Mouse (Mus musculus) kidney, postnatal 14 days (tissue): ENCODE results near the gene Olfr569.

Experiments used
- DNase-seq: peaks from one replicate; pipeline ENCODE4 v3.0.0; 2022; ENCODE audit warnings: mixed read lengths

The Olfr569 gene

DNA sequence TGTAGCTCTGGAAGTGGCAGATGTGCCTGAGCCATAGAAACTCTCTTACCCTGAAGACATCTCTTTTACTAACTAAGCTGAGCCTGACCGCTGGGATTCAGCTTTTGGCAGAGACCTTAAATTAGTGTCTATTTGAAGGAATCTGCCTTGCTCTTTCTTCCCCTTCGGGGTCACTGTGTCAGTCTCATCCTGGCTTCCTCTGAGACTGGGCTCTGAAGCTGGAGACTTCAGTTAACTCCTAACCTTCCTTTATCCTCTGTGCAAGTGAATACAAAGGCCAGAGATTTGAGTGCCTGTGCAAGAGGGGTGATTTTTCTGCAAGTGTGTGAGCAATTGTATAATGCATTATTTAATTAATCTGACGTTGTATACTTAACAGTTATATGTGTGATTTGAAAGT lies at the start of gene Olfr569:
Olfr569 (minus strand) TSS at position 101 of the 400 bp plus-strand sequence.
- DNase-seq: no peak

DNA sequence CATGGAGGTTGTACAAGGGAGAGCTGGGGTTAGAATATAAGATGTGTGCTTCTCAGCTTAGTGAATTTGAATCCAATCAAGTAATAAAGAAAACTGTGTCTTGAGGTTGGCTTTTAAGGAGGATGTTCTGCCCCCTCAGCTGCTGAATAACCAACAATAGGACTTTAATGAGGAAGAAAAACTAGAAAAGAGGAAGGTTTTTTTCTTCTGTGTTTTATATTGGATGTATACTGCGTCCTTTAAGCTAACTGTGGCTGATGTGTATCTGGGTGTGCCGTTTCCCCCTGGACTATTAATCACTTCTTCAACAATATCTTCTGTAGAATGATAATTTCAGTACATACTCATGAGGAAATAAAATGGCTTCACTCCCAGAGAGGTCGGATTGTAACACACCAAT lies 36.4 kb upstream of the Olfr569 start:
- no peak for DNase-seq

DNA sequence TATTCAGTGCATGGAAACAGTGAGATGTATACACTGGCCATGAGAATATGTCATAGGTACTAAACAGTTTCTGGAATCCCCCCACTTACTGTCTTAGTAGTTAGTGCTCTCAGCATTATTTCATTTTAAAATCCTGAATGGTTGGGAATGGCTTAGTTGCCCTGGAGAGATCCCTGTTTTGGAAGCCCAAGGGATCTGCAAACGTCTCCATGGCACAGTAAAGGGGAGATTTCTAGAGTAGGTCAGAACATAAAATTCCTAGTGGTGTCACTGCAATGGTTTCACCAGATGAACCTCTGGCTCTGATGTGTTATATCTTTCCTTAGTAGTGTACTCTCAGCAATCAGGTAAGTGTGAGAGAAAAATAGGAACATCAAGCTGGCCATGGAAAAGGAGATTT lies 33.4 kb upstream of the Olfr569 start, which contains the start of gene Olfr572:
Olfr572 (plus strand) TSS at position 301 of the 400 bp plus-strand sequence.
- DNase-seq: no peak

DNA sequence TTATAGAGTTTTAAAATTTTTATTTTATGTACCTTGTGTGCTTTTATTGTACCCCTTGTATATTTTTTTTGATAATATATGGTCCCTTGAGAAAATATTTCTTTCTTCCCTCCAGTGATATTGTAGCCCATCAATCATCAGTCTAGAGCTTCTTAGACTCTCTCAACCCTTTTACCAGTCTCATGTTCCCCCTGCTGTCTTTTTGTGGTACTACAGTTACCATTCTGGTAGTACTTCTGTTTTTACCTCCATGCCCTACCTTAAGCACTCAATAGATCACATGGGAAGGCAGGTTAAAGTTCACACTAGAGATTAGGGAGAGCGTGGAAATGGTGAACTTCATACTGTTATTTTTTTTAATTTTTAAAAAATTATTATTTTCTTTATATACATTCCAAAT lies 28.9 kb upstream of the Olfr569 start:
- DNase-seq: peak; percentile 19

DNA sequence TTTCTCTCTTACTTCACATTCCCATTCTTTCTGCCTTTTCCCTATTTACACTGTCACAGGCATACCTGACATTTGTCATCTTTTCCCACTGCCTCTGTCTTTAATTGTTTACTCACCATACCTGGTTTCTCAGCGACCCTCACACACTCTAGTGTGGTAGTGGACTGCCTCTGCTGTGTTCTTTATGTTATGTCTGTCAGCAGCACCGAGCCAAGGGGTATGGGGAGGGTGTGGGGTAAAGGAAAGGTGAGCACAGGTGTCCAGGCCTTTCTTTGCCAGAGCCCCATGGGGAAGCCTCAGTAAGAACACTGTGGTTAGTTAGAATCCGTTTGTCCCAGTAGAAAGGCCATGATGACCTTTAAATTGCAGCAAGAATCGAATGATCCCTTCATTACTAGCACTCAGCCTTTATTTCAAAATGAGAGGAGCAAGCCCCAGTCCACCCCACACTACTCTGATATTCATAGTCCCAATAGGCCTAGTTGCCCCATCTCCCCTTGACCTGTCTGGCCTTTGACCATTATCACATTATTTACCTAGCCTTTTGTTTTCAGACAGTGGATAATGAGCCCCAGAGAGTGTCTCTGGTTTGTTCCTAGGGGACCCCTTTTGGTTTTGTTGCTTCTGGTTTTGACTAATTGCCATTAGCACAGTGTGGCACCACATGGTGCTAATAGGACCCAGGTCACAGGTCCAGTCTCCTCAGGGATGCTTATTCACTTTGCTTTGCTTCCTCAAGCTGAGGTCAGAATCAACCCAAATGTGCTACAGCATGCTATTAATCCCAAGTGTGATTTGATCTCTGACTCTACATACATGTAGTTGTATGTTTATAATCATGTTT lies 26.6 kb upstream of the Olfr569 start, which contains the start of gene Olfr571:
Olfr571 (minus strand) TSS at position 505 of the 844 bp plus-strand sequence.
- no peak for DNase-seq

DNA sequence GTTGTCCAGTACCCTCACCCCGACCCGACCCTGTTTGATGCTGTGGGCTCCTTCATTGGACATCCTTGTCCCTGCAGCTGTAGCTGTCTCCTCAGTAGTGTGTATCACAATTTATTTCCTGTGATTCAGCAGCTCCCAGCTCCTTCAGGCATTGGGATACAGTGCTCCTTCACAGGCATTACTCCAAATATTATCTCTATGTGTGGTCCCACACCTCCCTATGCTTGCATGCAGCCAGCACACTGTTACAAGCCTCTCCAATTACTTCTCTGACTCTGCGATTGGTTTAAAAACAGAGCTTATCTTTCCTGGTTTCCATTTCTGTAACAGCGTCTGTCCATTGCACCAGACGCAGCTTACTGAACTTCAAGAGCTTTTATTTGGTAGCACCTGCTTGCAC lies 25.7 kb upstream of the Olfr569 start:
- DNase-seq: no peak

DNA sequence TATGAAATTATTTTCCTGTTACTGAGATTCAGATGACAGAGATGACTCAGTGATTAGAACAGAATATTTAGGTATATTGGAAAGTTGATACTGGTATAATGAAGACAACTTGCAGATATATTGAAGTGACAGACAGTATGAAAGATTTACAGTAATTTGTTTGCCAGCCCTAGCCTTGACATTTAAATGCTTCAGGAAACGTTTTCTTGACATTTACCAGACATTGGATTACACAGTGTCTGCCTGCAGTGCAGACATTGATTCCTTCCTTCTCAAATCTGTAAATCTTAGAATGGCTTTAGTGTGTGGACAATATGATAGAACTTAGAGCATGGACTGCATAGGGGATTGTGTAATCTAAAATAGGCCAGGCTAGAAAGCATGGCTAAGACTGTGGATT lies 24.6 kb upstream of the Olfr569 start:
- no peak for DNase-seq

DNA sequence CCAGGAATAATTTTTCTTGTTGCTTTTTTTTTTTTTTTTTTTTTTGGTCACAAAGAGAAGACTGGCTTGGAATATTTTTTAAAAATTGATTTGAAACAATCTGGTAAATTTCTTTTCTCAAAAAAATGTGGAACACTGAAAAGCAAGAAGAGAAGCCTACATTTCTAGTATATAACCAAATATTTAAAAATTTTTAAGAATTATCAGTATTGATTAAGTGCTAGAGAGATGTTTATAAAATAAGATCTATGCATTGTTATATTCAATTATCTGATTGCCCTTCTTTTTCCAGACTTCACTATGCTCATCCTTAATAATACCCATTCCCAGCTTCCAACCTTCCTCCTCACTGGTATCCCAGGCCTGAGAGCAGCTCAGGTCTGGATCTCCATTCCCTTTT lies 13.9 kb downstream of the Olfr569 start, which contains the start of gene Olfr568:
Olfr568 (plus strand) TSS at position 301 of the 400 bp plus-strand sequence.
- DNase-seq: no peak

DNA sequence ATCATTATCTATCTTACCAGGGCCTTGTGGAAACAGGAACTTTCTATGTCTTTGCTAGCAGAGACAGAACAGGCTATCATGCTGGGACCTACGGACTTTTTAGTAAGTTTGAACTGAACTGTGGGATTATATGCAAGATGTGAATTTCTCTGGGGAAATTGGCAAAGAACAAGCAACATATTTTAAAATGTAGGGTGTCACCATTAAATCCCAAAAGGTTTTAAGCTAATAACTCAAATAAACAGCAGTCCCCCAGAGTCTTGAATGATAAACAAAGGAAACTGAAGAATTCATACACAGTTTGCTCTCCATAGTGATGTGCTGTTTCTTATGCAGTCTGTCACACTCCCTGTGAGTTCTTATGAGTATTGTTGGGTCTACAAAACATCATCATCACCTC lies 32.0 kb downstream of the Olfr569 start, which contains the start of gene Olfr566:
Olfr566 (minus strand) TSS at position 101 of the 400 bp plus-strand sequence.
- no peak for DNase-seq

DNA sequence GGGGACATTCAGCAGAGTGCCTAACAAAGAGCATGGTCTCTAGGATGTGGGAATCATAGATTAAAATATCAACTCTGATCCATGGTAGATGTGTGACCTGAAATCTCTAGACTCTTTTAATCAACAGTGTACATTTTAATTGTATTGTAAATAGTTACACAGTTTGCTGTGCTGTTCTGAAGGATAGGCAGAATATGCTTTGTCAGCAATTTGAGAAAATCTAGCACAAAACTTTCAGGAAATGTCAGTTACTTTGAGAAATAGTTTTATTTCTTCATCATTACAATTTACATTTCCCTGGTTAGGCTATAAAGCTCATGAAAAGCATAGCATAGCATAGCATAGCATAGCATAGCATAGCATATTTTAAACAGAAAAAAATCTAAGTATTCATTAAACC lies 34.9 kb downstream of the Olfr569 start:
- no peak for DNase-seq
